In genomic region chr11:8584925-8585324, GRCm38 (mm10) we compare ENCODE assay signal across 13 mouse cellular contexts.
A peak's percentile ranks its signal among the peaks of the same experiment; 100 is the strongest.
DNase-seq lines count a peak whose midpoint lies in the region; ATAC-seq and TF ChIP-seq lines count a peak whose summit lies in the region.
"Had no signal": no experiment of that assay in that cellular context is flagged by ENCODE, and none has a peak within 500 bp of the region (broad histone marks: within the 10 kb centered on the region; RNA-seq: fewer than 3 reads in every experiment).

No protein-coding gene starts in this region.

- H3K27me3 ChIP-seq in forebrain, embryonic 10.5 days (ENCODE audit: poor library complexity, severe bottlenecking) = no peaks in the 10 kb centered on the region
- H3K27me3 ChIP-seq in forebrain, postnatal 0 days (ENCODE audit: insufficient read depth, low read length) = no peaks in the 10 kb centered on the region
- no peaks in the 10 kb centered on the region for H3K27me3 ChIP-seq in kidney, adult 2 months (replicated peaks; ENCODE audit: control insufficient read depth, insufficient read depth, low read length)
- H3K27me3 ChIP-seq in intestine, postnatal 0 days (replicated peaks; ENCODE audit: control insufficient read depth, insufficient read depth, low read length) = no peaks in the 10 kb centered on the region
- H3K27me3 ChIP-seq in hindbrain, embryonic 10.5 days (ENCODE audit: insufficient read depth, poor library complexity, severe bottlenecking) = no peaks in the 10 kb centered on the region
- H3K27me3 ChIP-seq: kidney, embryonic 15.5 days; limb, embryonic 15.5 days; lung, embryonic 15.5 days had no signal

- no peak for ATAC-seq in forebrain, postnatal 0 days
- no peak for ATAC-seq in intestine, postnatal 0 days
- ATAC-seq in frontal cortex, adult (ENCODE audit: low TSS enrichment) = no peak

- H3K9ac ChIP-seq in forebrain, postnatal 0 days = no peak overlapping the region
- no peak overlapping the region for H3K9ac ChIP-seq in intestine, postnatal 0 days (ENCODE audit: low read depth, low read length)
- H3K9ac ChIP-seq: kidney, embryonic 15.5 days; limb, embryonic 15.5 days; lung, embryonic 15.5 days had no signal

- H3K4me3 ChIP-seq in forebrain, embryonic 10.5 days = no peak overlapping the region
- no peak overlapping the region for H3K4me3 ChIP-seq in forebrain, postnatal 0 days (ENCODE audit: low read depth, low read length)
- no peak overlapping the region for H3K4me3 ChIP-seq in kidney, adult 2 months (ENCODE audit: insufficient read depth, low read depth, low read length)
- no peak overlapping the region for H3K4me3 ChIP-seq in intestine, postnatal 0 days (ENCODE audit: low read depth, low read length)
- H3K4me3 ChIP-seq in hindbrain, embryonic 10.5 days = no peak overlapping the region
- H3K4me3 ChIP-seq: kidney, embryonic 15.5 days; limb, embryonic 15.5 days; lung, embryonic 15.5 days had no signal

- H3K9me3 ChIP-seq in forebrain, embryonic 10.5 days = no peaks in the 10 kb centered on the region
- no peaks in the 10 kb centered on the region for H3K9me3 ChIP-seq in forebrain, postnatal 0 days (ENCODE audit: low read length)
- H3K9me3 ChIP-seq in intestine, postnatal 0 days (ENCODE audit: control insufficient read depth) = no peaks in the 10 kb centered on the region
- H3K9me3 ChIP-seq in hindbrain, embryonic 10.5 days = no peaks in the 10 kb centered on the region
- H3K9me3 ChIP-seq: kidney, embryonic 15.5 days; limb, embryonic 15.5 days; lung, embryonic 15.5 days had no signal

- peak overlapping the region; percentile 70 for H3K27ac ChIP-seq in forebrain, embryonic 10.5 days
- no peak overlapping the region for H3K27ac ChIP-seq in forebrain, postnatal 0 days (ENCODE audit: low read depth, low read length)
- peak overlapping the region; percentile 25; the same call in 1 of the 2 replicates for H3K27ac ChIP-seq in kidney, adult 2 months (ENCODE audit: insufficient read depth, low read depth, low read length)
- peak overlapping the region; percentile 61 for H3K27ac ChIP-seq in intestine, postnatal 0 days (ENCODE audit: low read depth, low read length)
- no peak overlapping the region for H3K27ac ChIP-seq in hindbrain, embryonic 10.5 days
- H3K27ac ChIP-seq: kidney, embryonic 15.5 days; limb, embryonic 15.5 days; lung, embryonic 15.5 days had no signal

- H3K36me3 ChIP-seq in forebrain, embryonic 10.5 days (replicated peaks) = peaks cover 17% of the 10 kb centered on the region
- no peaks in the 10 kb centered on the region for H3K36me3 ChIP-seq in forebrain, postnatal 0 days (ENCODE audit: insufficient read depth)
- H3K36me3 ChIP-seq in kidney, adult 2 months (ENCODE audit: control insufficient read depth, insufficient read depth, low read length) = 0 out of 2 replicates have a peak, but pooled peaks cover 2% of the 10 kb centered on the region
- H3K36me3 ChIP-seq in intestine, postnatal 0 days (ENCODE audit: control insufficient read depth, insufficient read depth) = peaks cover 6% of the 10 kb centered on the region
- H3K36me3 ChIP-seq in hindbrain, embryonic 10.5 days = no peaks in the 10 kb centered on the region
- H3K36me3 ChIP-seq: lung, embryonic 15.5 days had no signal

- TF ChIP-seq POLR2A in kidney, adult 2 months (IDR thresholded peaks at IDR 0.05; ENCODE audit: low read depth, low read length) = no peak

- TF ChIP-seq CTCF in forebrain, postnatal 0 days (IDR thresholded peaks at IDR 0.05; ENCODE audit: low read depth) = no peak
- TF ChIP-seq CTCF in kidney, adult 2 months (conservative IDR thresholded peaks at IDR 0.05; ENCODE audit: insufficient read depth, insufficient read length, low read depth, low read length) = no peak
- no peak for TF ChIP-seq CTCF in intestine, postnatal 0 days (IDR thresholded peaks at IDR 0.05; ENCODE audit: low read depth)

- no peak overlapping the region for H3K4me2 ChIP-seq in forebrain, postnatal 0 days (ENCODE audit: low read depth)
- no peak overlapping the region for H3K4me2 ChIP-seq in intestine, postnatal 0 days (replicated peaks; ENCODE audit: low read depth)
- H3K4me2 ChIP-seq: kidney, embryonic 15.5 days; limb, embryonic 15.5 days; lung, embryonic 15.5 days had no signal

- H3K4me1 ChIP-seq in forebrain, embryonic 10.5 days = peaks cover 67% of the 10 kb centered on the region
- H3K4me1 ChIP-seq in forebrain, postnatal 0 days (ENCODE audit: insufficient read depth) = no peaks in the 10 kb centered on the region
- peaks cover 25% of the 10 kb centered on the region for H3K4me1 ChIP-seq in kidney, adult 2 months (ENCODE audit: control insufficient read depth, insufficient read depth, low read length)
- H3K4me1 ChIP-seq in intestine, postnatal 0 days (replicated peaks; ENCODE audit: control insufficient read depth, insufficient read depth, low read length) = peaks cover 21% of the 10 kb centered on the region
- peaks cover 37% of the 10 kb centered on the region for H3K4me1 ChIP-seq in hindbrain, embryonic 10.5 days (replicated peaks)

- WGBS in forebrain, embryonic 10.5 days = 13% methylated on average over 1 of the region's 1 CpGs
- 17% methylated on average over 1 of the region's 1 CpGs for WGBS in forebrain, postnatal 0 days
- 50% methylated on average over 1 of the region's 1 CpGs for WGBS in kidney, adult 2 months
- WGBS in intestine, postnatal 0 days = 57% methylated on average over 1 of the region's 1 CpGs
- 36% methylated on average over 1 of the region's 1 CpGs for WGBS in hindbrain, embryonic 10.5 days

- DNase-seq in forebrain, embryonic 10.5 days (ENCODE audit: extremely low spot score, low spot score) = peak; percentile 48
- no peak for DNase-seq in forebrain, postnatal 0 days
- DNase-seq in kidney, adult 2 months = no peak
- no peak for DNase-seq in kidney, adult 8-10 months
- no peak for DNase-seq in right cerebral cortex, postnatal 36 days (ENCODE audit: low spot score in 2 of 2)
- no peak for DNase-seq in hindbrain, embryonic 10.5 days (ENCODE audit: low spot score)
- DNase-seq: adrenal gland, adult 8-10 months; thymus, adult 18-20 months had no signal

Comparison
In these comparisons a context has a peak if more than half of its experiments do, and no peak if none do; other contexts are left out.
1. H3K27ac ChIP-seq: peak in forebrain, embryonic 10.5 days (single experiment), kidney, adult 2 months (single experiment) and intestine, postnatal 0 days (single experiment); none in forebrain, postnatal 0 days (single experiment) and hindbrain, embryonic 10.5 days (single experiment).